Mouse (Mus musculus): ENCODE data around the gene U90926.

Gene U90926

DNA sequence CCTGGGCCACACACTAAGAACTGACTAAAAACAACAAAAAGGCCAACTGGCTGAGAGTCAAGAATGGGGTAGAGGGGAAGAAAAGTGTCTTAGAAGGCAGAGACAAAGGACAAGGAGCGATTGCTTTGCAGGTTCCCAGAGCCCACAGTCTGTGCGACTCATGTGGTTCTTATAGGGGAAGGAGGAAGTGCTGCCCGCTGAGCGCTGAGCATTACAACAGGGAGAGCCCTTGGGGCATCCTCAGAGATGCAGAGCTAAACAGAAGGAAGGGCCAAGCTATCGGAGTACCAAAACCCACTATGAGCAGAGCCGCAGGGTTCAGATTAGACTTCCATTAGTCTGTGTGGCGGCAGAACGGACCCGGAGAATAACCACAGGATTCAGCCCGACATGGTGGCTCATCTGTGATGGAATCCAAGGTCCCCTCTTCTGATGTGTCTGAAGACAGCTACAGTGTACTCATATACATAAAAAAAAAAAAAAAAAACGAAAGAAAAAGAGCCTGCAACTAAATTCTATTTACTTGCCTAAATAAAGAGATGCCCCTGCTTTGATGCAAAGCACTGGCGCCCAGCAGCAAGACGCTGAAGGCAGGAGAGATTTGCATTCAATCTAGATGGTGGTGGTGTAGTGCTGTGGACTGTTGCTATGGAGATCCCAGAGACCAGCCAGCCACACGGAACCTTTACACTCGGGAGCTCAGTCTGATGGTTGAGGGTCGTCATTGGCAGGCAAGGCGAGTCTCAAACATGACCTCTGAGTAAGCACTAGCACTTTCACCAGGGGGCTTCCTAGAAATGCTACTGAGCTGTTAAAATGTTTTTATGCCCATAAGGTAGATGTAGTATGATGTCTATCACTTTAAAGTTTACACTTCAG is 3.9 kb upstream of the U90926 start:
- no peak for DNase-seq (ENCODE audit: low read depth, low spot score)

- DNase-seq (ENCODE audit: low read depth, low spot score) = no peak
Observed at GRCm38 (mm10) chr5:92212231-92212630, 3.0 kb downstream of the U90926 start.

- no peak for DNase-seq (ENCODE audit: low read depth, low spot score)
Observed at GRCm38 (mm10) chr5:92210205-92210604, 5.0 kb downstream of the U90926 start.

DNA sequence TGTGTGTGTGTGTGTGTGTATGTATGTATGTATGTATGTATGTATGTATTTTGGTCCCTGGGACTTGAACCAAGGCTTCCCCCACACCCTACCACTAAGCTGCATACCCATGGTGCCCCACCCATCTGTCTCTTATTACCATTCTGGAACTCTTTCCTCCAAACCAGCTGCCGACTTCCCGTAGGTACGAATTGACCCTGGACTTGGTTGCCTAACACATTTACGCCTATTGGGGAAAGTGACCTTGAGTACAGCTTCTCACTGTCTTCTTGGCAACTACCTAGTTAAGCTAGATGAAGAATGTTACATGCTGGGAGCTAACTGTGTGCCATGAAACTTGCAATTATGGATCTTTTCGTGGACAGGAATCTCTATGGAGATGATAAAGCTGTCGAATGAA is 9.1 kb downstream of the U90926 start:
- DNase-seq (ENCODE audit: low read depth, low spot score) = no peak

DNA sequence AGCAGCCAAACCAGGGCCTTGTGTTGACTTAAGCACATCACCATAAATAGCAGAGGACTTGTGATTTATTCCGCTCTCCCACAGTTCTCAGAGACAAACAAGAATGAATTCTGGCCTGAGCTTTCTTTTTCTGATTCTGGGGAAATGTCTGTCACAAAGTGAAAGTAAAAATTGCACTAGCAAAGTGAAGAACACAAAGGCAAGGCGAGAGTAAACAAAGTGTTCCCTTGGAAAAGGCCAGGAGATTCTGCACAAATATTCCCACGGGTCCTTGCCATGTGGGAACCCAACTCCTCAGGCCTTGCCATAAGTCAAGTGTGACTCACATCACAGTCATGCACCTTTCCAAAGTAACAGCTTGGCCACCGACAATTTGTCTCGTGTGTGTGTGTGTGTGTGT is 9.5 kb downstream of the U90926 start:
- no peak for DNase-seq (ENCODE audit: low read depth, low spot score)

GRCm38 (mm10) chr5:92205184-92205583 is 10.0 kb downstream of the U90926 start:
- DNase-seq (ENCODE audit: low read depth, low spot score) = no peak

- peak; percentile 44 for DNase-seq (ENCODE audit: low read depth, low spot score)
Observed at GRCm38 (mm10) chr5:92204162-92205036, 10.8 kb downstream of the U90926 start.

DNA sequence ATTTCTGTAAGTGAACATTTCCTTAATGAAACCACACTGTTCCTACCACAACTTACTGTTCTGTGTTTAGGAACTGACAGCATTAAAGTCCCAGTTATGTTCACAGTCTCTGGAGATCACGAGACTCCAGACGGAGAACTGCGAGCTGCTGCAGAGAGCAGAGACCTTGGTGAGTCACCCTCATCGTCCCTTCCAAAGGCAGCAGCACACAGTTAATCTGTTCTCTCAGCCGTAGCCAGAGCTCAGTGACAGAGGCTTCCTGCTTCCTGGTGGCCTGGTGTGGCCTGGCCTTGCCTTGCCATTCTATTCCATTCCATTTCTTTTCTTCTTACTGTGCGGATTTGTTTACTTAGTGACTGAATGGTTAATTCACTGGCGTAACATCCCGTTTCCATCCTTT is 16.9 kb downstream of the U90926 start:
- no peak for DNase-seq (ENCODE audit: low read depth, low spot score)

DNA sequence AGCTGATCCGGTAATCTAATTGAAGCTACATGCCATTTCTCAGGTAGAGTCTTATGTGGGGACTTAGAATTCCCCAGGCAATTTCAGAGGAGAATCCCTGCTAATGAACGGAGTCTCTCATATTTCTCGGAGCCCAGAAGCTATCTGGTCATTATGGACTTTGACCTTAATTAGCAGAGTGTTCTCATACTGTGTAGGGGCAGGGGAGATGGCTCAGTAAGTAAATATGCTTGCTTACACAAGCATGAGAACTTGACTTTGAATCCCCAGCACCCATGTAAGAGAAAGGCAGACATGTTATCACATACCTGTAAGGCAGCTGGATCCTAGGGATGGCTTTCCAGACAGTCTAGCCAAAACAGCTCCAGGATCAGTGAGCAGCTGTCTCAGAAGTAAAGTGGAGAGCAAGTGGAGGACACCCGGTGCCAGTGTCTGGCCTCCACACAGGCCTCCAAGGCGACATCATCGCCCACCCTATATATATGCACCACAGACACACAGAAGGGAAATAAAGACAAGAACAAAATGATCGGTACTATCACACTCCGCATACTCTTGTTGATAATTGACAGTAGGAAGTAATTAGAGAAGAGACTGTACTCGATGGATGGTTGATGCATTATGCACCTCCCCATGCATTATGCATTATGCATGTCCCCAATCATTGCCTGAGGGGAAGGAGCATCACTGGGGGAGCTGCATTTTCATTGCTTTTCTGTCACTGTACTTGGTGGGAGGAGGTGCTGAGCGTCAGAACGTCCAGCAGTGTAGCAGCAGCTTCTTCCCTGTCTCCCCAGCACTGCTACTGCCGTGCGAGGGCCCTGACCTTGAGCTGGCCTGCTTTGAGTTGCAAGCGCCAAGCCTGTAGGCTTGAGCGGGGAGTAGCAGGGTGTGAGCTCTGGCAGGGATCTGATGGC is 18.1 kb downstream of the U90926 start:
- no peak for DNase-seq (ENCODE audit: low read depth, low spot score)

DNA sequence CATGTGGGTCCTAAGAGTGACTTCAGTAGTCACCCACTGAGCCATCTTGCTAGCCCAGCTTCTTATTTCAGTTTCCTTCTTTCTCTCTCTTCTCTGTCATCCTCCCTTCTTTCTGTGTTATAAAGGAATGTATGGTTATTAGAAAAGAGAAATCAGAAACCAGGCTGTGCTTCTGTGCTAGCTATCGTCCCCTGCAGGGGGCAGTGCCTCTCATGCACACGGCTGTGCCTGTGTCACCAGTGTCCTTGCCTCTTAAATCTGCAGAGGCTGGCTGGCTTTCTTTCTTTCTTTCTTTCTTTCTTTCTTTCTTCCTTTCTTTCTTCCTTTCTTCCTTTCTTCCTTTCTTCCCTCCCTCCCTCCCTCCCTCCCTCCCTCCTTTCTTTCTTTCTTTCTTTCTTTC is 19.5 kb downstream of the U90926 start:
- peak; percentile 52 for DNase-seq (ENCODE audit: low read depth, low spot score)

- no peak for DNase-seq (ENCODE audit: low read depth, low spot score)
Observed at GRCm38 (mm10) chr5:92188881-92189483, 26.2 kb downstream of the U90926 start.

GRCm38 (mm10) chr5:92183071-92183830 is 32.0 kb downstream of the U90926 start:
- DNase-seq (ENCODE audit: low read depth, low spot score) = peak; percentile 18

DNA sequence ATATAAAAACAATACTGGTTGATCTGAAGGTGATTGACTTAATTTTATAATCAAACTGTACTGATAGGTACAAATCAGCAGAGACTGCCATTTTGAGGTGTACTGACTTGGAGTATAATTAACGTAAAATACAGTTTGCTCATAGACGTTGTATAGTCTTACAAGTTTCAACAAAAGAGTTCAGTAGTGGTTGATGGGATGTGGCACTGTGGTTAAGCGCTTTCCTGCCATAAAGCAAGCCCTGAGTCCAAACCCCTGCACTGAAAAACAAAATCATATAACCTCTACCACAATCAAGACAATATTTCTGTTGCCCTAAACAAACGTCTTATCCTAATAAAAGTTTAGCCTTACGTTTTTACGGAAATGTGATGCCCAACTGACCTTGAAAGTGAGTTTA is 49.2 kb downstream of the U90926 start:
- peak; percentile 14 for DNase-seq (ENCODE audit: low read depth, low spot score)
